ENCODE assay signal across 9 mouse cellular contexts in the genomic region with DNA sequence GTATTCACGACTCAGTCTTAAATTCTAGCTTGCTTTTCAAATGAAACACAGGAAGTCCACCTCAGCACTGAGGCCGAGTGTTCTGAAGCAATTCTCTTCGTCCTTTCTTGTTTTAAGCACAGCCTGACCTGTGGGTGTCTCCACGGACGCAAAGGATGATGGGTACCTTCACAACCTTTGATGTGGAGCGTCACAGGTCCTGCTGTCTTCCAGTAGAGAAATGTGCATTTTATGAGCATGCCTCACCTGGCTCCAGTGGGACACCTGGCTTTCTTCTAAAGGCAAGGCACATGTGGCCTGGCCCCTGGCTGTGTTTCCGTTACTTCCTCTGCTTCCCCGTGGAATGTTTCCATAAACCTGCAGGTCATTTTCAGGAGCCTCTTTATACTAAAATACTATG.
"Had no signal": no experiment of that assay in that cellular context is flagged by ENCODE, and none has a peak within 500 bp of the region (broad histone marks: within the 10 kb centered on the region; RNA-seq: fewer than 3 reads in every experiment).

No protein-coding gene starts in this region.

- H3K27ac ChIP-seq: left cerebral cortex, adult 2 months; liver, embryonic 14.5 days; midbrain, embryonic 12.5 days; neural tube, embryonic 12.5 days had no signal

- DNase-seq: kidney, adult 11 months; kidney, adult 9 months; kidney, postnatal 10 days; lung, adult 18-20 months; thymus, postnatal 36 days had no signal

- H3K9me3 ChIP-seq: midbrain, embryonic 12.5 days; neural tube, embryonic 12.5 days had no signal

- H3K27me3 ChIP-seq: midbrain, embryonic 12.5 days; neural tube, embryonic 12.5 days had no signal

- H3K36me3 ChIP-seq: midbrain, embryonic 12.5 days; neural tube, embryonic 12.5 days had no signal

- H3K4me2 ChIP-seq: midbrain, embryonic 12.5 days; neural tube, embryonic 12.5 days had no signal

- H3K4me3 ChIP-seq: left cerebral cortex, adult 2 months; midbrain, embryonic 12.5 days; neural tube, embryonic 12.5 days had no signal

- H3K9ac ChIP-seq: liver, embryonic 14.5 days; midbrain, embryonic 12.5 days; neural tube, embryonic 12.5 days had no signal
